Mouse (Mus musculus) midbrain, embryonic 15.5 days (tissue): ENCODE measurements at regions not wholly inside any gene's neighbourhood (a gene's known extent, or its start where the extent isn't known, plus 50 kb on each side); places are given as distances from the start of the nearest gene placed in this dataset.

ENCODE experiments used
- ATAC-seq: fragments of 200-750 bp; cut with Nextera tagmentation; replicated peaks from 2 replicates; pipeline ENCODE4 v1.8.0; 2017; ENCODE audit warnings: moderate TSS enrichment
- H3K27ac ChIP-seq: fragments of 300-500 bp; sonication (generic); 2 replicates; pipeline ENCODE4 v1.5.1; 2015; ENCODE audit warnings: mild to moderate bottlenecking, inconsistent platforms
- H3K27me3 ChIP-seq: fragments of 300-500 bp; sonication (generic); replicated peaks from 2 replicates; pipeline ENCODE4 v1.6.1; 2015; ENCODE audit warnings: inconsistent platforms
- H3K36me3 ChIP-seq: fragments of 300-500 bp; sonication (generic); replicated peaks from 2 replicates; pipeline ENCODE4 v1.6.1; 2015; ENCODE audit warnings: inconsistent platforms
- H3K4me1 ChIP-seq: fragments of 300-500 bp; sonication (generic); 2 replicates; pipeline ENCODE4 v1.6.1; 2015; ENCODE audit warnings: inconsistent platforms
- H3K4me2 ChIP-seq: fragments of 300-500 bp; sonication (generic); 2 replicates; pipeline ENCODE4 v1.6.1; 2015; ENCODE audit warnings: inconsistent platforms, mild to moderate bottlenecking, moderate library complexity
- H3K4me3 ChIP-seq: fragments of 300-500 bp; sonication (generic); 2 replicates; pipeline ENCODE4 v1.5.1; 2015; ENCODE audit warnings: mild to moderate bottlenecking, inconsistent platforms
- H3K9ac ChIP-seq: fragments of 300-500 bp; sonication (generic); 2 replicates; pipeline ENCODE4 v1.6.1; 2015; ENCODE audit warnings: mild to moderate bottlenecking, inconsistent platforms
- H3K9me3 ChIP-seq: fragments of 300-500 bp; sonication (generic); 2 replicates; pipeline ENCODE4 v1.6.1; 2016; ENCODE audit warnings: inconsistent platforms
- WGBS: fragments of 180-500 bp; shearing (Covaris S2); methylation state at CpG from one replicate; pipeline ENCODE4 v1.1.7; 2015; ENCODE audit warnings: mixed read lengths; 5-methylcytosine and 5-hydroxymethylcytosine counted together

DNA sequence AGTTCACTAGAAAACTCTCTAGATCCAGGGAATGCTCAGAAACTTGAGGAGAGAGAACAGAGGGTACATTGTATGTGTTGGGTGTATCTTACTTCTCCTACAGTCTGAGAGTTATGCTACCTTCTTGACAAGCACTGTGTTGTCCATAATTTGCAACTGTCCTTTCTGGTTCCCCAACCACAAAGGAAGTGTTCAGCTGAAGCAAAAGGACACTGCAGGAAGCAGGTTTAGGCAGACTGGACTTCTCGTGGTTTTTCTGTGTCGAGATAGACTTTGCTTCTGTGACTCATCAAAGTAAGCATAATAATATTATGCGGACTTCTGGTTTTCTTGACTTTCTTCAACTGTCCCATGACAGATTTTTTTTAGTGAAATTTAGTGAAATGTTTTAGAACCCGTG, 506.7 kb downstream of the Nuf2 start:
- H3K9me3 ChIP-seq: no peaks in the 10 kb centered on the region
- no peak for ATAC-seq
- WGBS: 87% methylated on average over 4 of the region's 4 CpGs
- H3K36me3 ChIP-seq: no peaks in the 10 kb centered on the region
- H3K9ac ChIP-seq: no peak overlapping the region
- no peaks in the 10 kb centered on the region for H3K27me3 ChIP-seq
- no peak overlapping the region for H3K4me2 ChIP-seq
- H3K4me1 ChIP-seq: no peaks in the 10 kb centered on the region
- no peak overlapping the region for H3K27ac ChIP-seq
- H3K4me3 ChIP-seq: no peak overlapping the region

- 40% methylated on average over 14 of the region's 14 CpGs for WGBS
- no peaks in the 10 kb centered on the region for H3K9me3 ChIP-seq
- H3K4me1 ChIP-seq: peaks cover 6% of the 10 kb centered on the region; the same call in 1 of the 2 replicates
- no peaks in the 10 kb centered on the region for H3K27me3 ChIP-seq
- no peak overlapping the region for H3K9ac ChIP-seq
- H3K4me2 ChIP-seq: no peak overlapping the region; the same call in 1 of the 2 replicates
- peak overlapping the region; percentile 80 for H3K27ac ChIP-seq
- H3K36me3 ChIP-seq: no peaks in the 10 kb centered on the region
- ATAC-seq: peak; percentile 80; the same call in 1 of the 2 replicates
- H3K4me3 ChIP-seq: no peak overlapping the region
Observed at GRCm38 (mm10) chr1:168991506-168992244, 539.6 kb downstream of the Nuf2 start.

- Histone ChIP-seq H3K4me3 (no peak overlapping the region), H3K4me2 (no peak overlapping the region), H3K4me1 (no peaks in the 10 kb centered on the region), H3K9me3 (no peaks in the 10 kb centered on the region), H3K27me3 (no peaks in the 10 kb centered on the region), H3K36me3 (no peaks in the 10 kb centered on the region), H3K9ac (no peak overlapping the region), H3K27ac (no peak overlapping the region)
- 88% methylated on average over 8 of the region's 8 CpGs for WGBS
- no peak for ATAC-seq
Observed at GRCm38 (mm10) chr1:168975037-168975698, 543.1 kb upstream of the Pbx1 start.

- WGBS: 29% methylated on average over 5 of the region's 5 CpGs
- Histone ChIP-seq H3K36me3 (no peaks in the 10 kb centered on the region), H3K9ac (no peak overlapping the region), H3K27ac (no peak overlapping the region), H3K4me3 (no peak overlapping the region), H3K27me3 (no peaks in the 10 kb centered on the region), H3K4me2 (no peak overlapping the region), H3K4me1 (peaks cover 7% of the 10 kb centered on the region), H3K9me3 (no peaks in the 10 kb centered on the region)
- ATAC-seq: no peak
Observed at GRCm38 (mm10) chr1:168969402-168969801, 537.3 kb upstream of the Pbx1 start.

DNA sequence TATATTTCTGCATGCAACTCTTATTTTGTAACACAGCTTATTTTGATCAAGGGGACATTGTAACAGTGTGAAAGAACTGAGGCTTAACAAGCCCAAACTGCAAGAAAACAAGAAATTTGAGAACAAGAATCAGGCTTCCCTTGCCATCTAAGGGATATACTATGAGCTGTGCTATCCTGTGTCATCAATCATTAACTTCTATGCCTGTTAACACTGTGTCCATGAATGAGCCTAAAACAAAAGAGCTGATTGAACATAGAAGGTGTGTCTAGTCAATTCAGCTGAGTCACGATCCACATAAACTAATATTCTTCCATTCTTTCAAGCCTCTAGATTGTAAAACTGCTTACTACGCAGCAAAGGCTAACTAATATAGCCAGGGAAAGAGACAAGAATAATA, 535.3 kb upstream of the Pbx1 start:
- no peak overlapping the region for H3K27ac ChIP-seq
- no peaks in the 10 kb centered on the region for H3K36me3 ChIP-seq
- H3K4me2 ChIP-seq: no peak overlapping the region
- no peak overlapping the region for H3K4me3 ChIP-seq
- WGBS: 92% methylated on average over 2 of the region's 2 CpGs
- H3K9ac ChIP-seq: no peak overlapping the region
- no peaks in the 10 kb centered on the region for H3K27me3 ChIP-seq
- ATAC-seq: no peak
- H3K9me3 ChIP-seq: no peaks in the 10 kb centered on the region
- peaks cover 11% of the 10 kb centered on the region for H3K4me1 ChIP-seq

DNA sequence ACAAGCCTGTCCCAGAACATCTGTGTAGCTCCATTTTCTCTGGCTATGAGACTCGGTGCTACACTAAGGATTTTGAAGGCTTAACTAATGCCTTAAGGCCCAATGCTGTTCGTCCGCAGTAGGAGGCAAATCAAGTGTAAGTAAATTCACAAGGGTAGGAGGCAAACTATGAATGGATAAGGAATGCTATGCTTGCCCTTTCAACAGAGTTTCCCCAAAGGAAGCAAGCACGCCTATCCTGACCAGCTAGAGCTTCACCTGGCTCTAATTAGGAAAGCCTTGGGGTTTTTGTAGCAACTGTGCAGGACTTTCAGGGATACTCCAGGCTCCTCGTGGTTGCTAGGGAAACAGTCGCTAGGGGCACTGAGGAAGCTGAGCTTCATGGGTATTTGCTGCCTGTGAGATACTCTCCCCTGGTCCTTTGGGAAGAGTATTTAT, 532.4 kb upstream of the Pbx1 start:
- WGBS: 12% methylated on average over 6 of the region's 6 CpGs
- ATAC-seq: peak; percentile 71

GRCm38 (mm10) chr1:168950947-168951346, 518.9 kb upstream of the Pbx1 start:
- H3K9me3 ChIP-seq: no peaks in the 10 kb centered on the region; the same call in 1 of the 2 replicates
- no peak overlapping the region for H3K27ac ChIP-seq
- H3K4me1 ChIP-seq: no peaks in the 10 kb centered on the region
- no peak overlapping the region for H3K4me2 ChIP-seq
- H3K9ac ChIP-seq: no peak overlapping the region
- no peak overlapping the region for H3K4me3 ChIP-seq
- no peaks in the 10 kb centered on the region for H3K27me3 ChIP-seq
- no peaks in the 10 kb centered on the region for H3K36me3 ChIP-seq
- ATAC-seq: no peak

More for the DNA sequence above, 532.4 kb upstream of the Pbx1 start:
- Histone ChIP-seq H3K27me3 (no peaks in the 10 kb centered on the region), H3K27ac (peak overlapping the region; percentile 43), H3K9me3 (no peaks in the 10 kb centered on the region), H3K36me3 (no peaks in the 10 kb centered on the region), H3K4me2 (no peak overlapping the region), H3K4me1 (peaks cover 11% of the 10 kb centered on the region), H3K4me3 (no peak overlapping the region), H3K9ac (no peak overlapping the region)

- Histone ChIP-seq H3K27me3 (no peaks in the 10 kb centered on the region), H3K4me2 (no peak overlapping the region), H3K27ac (no peak overlapping the region), H3K4me3 (no peak overlapping the region), H3K9ac (no peak overlapping the region), H3K36me3 (no peaks in the 10 kb centered on the region), H3K4me1 (0 out of 2 replicates have a peak, but pooled peaks cover 3% of the 10 kb centered on the region), H3K9me3 (no peaks in the 10 kb centered on the region)
- WGBS: 21% methylated on average over 5 of the region's 5 CpGs
- ATAC-seq: no peak
Observed at GRCm38 (mm10) chr1:168924100-168924815, 492.2 kb upstream of the Pbx1 start.

DNA sequence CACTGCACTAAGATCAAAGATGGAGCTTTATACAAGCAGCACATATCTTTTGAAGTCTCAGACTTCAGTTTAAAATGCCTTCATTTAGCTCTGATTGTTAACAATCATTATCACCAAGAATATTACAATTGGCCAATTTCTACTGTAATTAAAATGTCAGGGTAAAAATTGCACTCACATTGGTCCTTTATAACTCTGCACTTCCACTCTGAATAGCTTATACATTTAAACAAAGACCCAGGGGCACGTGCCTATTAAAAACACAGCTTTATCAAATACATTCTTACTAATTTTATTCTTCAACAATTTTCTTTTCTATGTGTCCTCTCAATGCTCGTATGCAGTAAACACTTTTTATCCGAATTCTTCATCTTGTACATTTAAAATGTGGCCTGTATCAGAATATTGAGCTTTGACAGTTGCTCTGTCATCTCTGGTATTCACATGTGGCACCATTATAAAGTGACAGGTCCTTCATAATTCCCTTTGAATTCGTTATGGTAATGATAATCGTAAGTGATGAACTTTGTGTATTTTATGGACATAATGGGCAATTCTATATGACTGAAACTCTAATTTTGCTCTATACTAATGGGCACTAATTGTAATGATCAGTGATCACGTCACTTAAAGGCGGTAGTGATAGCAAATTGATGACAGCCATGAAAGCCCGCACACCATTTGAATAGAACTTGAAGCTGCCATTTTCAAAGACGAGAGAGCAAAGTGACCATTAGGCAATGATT, 486.4 kb upstream of the Pbx1 start:
- no peak overlapping the region for H3K4me2 ChIP-seq
- no peaks in the 10 kb centered on the region for H3K27me3 ChIP-seq
- H3K27ac ChIP-seq: no peak overlapping the region
- H3K9ac ChIP-seq: no peak overlapping the region
- no peak for ATAC-seq
- 81% methylated on average over 9 of the region's 9 CpGs for WGBS
- no peaks in the 10 kb centered on the region for H3K36me3 ChIP-seq
- H3K4me3 ChIP-seq: no peak overlapping the region
- no peaks in the 10 kb centered on the region for H3K9me3 ChIP-seq
- no peaks in the 10 kb centered on the region for H3K4me1 ChIP-seq

DNA sequence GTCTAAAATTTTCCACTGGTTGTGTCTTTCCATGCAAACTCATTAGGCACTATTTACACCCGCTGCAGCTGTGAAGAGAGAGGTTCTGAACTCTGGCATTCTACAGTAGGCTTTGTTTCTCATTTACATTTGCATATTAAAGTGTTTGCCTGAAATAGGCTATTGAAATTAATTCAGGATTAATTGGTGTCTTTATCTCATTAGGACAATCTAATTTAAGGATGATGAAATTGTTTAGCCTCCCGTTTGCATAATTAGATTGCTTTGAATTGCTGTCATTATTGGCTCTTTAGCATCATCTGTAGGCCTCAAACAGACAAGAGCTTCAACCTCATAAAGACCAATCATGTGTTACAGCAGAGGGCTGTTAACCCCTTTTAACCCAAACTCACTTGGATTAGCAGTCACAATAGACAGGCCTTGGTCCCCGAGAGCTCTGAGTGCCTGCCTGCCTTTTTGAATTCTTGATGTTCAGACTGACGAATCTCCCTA, 476.7 kb upstream of the Pbx1 start:
- Histone ChIP-seq H3K9ac (no peak overlapping the region), H3K9me3 (no peaks in the 10 kb centered on the region), H3K36me3 (no peaks in the 10 kb centered on the region), H3K4me3 (no peak overlapping the region), H3K27me3 (no peaks in the 10 kb centered on the region), H3K4me1 (no peaks in the 10 kb centered on the region), H3K4me2 (no peak overlapping the region), H3K27ac (no peak overlapping the region)
- ATAC-seq: peak; percentile 50; the same call in 1 of the 2 replicates
- 28% methylated on average over 4 of the region's 4 CpGs for WGBS

- Histone ChIP-seq H3K4me2 (no peak overlapping the region), H3K9ac (no peak overlapping the region), H3K9me3 (no peaks in the 10 kb centered on the region), H3K36me3 (no peaks in the 10 kb centered on the region), H3K27me3 (no peaks in the 10 kb centered on the region), H3K4me1 (no peaks in the 10 kb centered on the region), H3K27ac (no peak overlapping the region), H3K4me3 (no peak overlapping the region)
- 83% methylated on average over 6 of the region's 6 CpGs for WGBS
- no peak for ATAC-seq
Observed at GRCm38 (mm10) chr1:168908192-168908591, 476.1 kb upstream of the Pbx1 start.

DNA sequence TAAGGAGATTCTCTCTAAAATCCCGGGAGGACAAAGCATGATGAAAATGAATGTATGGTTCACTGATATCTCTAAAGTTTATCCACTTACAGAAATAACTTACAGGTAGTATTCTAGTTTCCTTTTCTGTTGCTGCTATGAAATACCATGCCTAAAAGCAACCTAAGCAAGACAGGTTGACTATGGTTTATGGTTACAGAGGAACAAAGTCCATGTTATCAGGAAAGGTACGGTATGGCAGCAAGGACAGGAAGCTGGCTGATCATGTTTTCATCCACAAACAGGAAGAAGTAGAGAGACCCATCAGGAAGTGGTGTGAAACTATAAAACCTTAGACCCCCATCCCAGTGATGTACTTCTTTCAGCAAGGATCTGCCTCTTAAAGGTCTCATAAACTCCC, 466.4 kb upstream of the Pbx1 start:
- H3K4me1 ChIP-seq: no peaks in the 10 kb centered on the region
- no peak overlapping the region for H3K27ac ChIP-seq
- no peak overlapping the region for H3K9ac ChIP-seq
- no peaks in the 10 kb centered on the region for H3K9me3 ChIP-seq
- no peak for ATAC-seq
- no peaks in the 10 kb centered on the region for H3K27me3 ChIP-seq
- no peak overlapping the region for H3K4me2 ChIP-seq
- 94% methylated on average over 2 of the region's 2 CpGs for WGBS
- H3K36me3 ChIP-seq: no peaks in the 10 kb centered on the region
- H3K4me3 ChIP-seq: no peak overlapping the region
